Mouse (Mus musculus): ENCODE measurements at regions not wholly inside any gene's neighbourhood (a gene's known extent, or its start where the extent isn't known, plus 50 kb on each side); places are given as distances from the start of the nearest gene placed in this dataset.

DNA sequence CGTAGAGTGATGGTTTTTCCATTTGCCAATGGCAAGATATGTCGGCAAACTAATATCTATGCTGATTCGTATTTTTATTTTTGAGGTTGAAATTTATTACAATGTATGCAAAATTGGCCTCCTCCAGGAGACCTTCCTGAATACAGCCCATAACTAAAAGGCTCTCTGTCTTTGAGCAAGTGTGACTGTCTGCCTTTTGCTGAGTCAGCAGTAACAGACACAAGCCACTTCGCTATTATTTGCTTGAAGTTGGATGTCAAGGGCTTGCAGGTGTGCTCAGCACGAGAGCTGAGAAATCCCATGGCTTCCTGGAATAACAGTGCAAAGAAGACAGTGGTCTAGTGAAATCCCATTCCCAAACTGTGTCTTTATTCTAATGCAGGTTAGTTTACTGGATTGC lies 56.9 kb downstream of the Dmrt2 start:
- no peaks in the 10 kb centered on the region for H3K9me3 ChIP-seq
- no peak overlapping the region for H3K4me3 ChIP-seq (replicated peaks)
- no peaks in the 10 kb centered on the region for H3K36me3 ChIP-seq
- ATAC-seq = no peak
- H3K27ac ChIP-seq = no peak overlapping the region
- no peaks in the 10 kb centered on the region for H3K27me3 ChIP-seq (replicated peaks)
- H3K9ac ChIP-seq = no peak overlapping the region
- WGBS = 88% methylated on average over 5 of the region's 5 CpGs
- H3K4me2 ChIP-seq (replicated peaks) = no peak overlapping the region
- H3K4me1 ChIP-seq (replicated peaks) = no peaks in the 10 kb centered on the region

DNA sequence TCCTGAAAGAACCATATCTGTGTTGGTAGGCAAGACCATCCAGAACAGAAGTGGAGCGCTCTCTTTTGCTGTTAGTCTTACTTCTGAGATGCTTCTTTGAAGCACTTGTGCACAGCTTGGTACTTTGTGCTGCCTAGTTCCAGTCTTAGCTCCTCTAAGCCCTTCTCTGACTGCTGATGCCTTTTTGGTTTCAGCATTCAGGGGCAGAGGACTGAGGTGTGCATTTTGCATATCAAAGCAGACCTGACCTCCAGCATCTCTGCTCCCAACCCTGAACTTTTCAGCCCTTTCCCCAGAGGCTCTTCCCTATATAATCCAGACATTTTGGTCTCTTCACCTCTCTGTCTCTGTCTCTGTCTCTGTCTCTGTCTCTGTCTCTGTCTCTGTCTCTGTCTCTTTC lies 57.4 kb downstream of the Dmrt2 start:
- H3K4me3 ChIP-seq (replicated peaks) = no peak overlapping the region
- H3K9me3 ChIP-seq = no peaks in the 10 kb centered on the region
- H3K27ac ChIP-seq = no peak overlapping the region
- 90% methylated on average over 1 of the region's 1 CpGs for WGBS
- H3K36me3 ChIP-seq = no peaks in the 10 kb centered on the region
- no peak for ATAC-seq
- no peak overlapping the region for H3K9ac ChIP-seq
- no peaks in the 10 kb centered on the region for H3K4me1 ChIP-seq (replicated peaks)
- no peak overlapping the region for H3K4me2 ChIP-seq (replicated peaks)
- no peaks in the 10 kb centered on the region for H3K27me3 ChIP-seq (replicated peaks)

DNA sequence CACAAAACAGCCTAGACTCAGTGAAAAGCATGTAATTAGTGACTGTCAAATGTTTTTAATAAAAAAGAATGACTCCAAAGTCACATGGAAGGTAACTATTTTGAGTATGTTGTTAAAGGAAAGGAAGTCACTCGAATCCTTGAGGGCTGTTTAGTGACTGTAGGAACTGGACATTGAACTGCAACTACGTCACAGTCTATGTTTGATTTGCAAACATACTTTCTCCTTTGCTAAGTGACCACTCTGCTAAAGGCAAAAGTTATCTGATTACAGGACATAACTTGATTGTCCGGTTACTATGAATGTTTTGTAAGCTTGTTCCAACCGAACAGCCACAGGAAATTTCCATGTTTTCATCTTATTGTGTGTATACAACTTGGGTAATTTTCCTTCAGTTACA lies 106.2 kb downstream of the Dmrt2 start:
- Histone ChIP-seq H3K4me3 (replicated peaks) (no peak overlapping the region), H3K4me1 (replicated peaks) (0 out of 2 replicates have a peak, but pooled peaks cover 5% of the 10 kb centered on the region), H3K27me3 (replicated peaks) (no peaks in the 10 kb centered on the region), H3K36me3 (no peaks in the 10 kb centered on the region), H3K9me3 (no peaks in the 10 kb centered on the region), H3K9ac (no peak overlapping the region), H3K4me2 (replicated peaks) (no peak overlapping the region), H3K27ac (no peak overlapping the region)
- 64% methylated on average over 4 of the region's 4 CpGs for WGBS
- no peak for ATAC-seq

DNA sequence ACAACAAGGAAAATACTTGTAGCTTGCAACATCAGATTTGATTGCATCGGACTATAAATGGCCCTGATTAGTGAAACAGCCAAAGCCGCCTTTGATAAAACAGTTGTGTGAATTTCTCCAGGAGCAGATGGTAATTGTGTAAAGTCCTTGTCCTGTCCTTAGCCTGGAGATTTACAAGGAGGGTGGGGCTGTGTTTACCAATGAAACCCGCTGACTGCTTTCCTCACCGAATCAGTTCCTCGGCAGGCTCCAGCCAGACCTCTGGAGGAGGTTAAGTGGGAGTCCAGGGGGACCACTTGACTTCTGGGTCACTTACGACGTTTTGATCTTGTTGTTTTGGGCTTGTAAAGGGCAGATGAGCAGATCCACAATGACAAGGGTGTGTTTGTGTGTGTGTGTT lies 107.1 kb downstream of the Dmrt2 start:
- no peaks in the 10 kb centered on the region for H3K9me3 ChIP-seq
- H3K27ac ChIP-seq = no peak overlapping the region
- WGBS = 23% methylated on average over 7 of the region's 7 CpGs
- H3K27me3 ChIP-seq (replicated peaks) = no peaks in the 10 kb centered on the region
- H3K36me3 ChIP-seq = no peaks in the 10 kb centered on the region
- peak; percentile 77 for ATAC-seq
- no peak overlapping the region for H3K4me3 ChIP-seq (replicated peaks)
- H3K9ac ChIP-seq = no peak overlapping the region
- no peak overlapping the region for H3K4me2 ChIP-seq (replicated peaks)
- 0 out of 2 replicates have a peak, but pooled peaks cover 5% of the 10 kb centered on the region for H3K4me1 ChIP-seq (replicated peaks)

DNA sequence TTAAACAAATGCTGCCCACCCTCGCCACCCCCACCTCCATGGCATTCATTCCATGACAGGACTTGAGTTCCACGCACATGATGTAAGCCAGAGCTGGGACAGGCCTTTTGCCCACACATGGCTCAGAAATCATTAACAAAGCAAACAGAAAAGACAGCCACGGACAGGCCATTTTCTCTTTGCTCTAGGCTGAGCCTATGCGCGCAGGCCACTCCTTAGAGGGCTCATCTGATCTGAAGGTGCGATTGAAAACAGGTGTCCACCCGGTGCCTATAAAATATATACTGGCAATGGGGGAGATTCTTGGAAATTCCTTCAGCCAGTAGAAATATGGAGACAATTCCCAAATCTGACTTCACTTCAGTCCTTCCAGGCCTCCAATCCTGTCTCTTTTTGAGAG lies 109.1 kb downstream of the Dmrt2 start:
- Histone ChIP-seq H3K9me3 (no peaks in the 10 kb centered on the region), H3K4me1 (replicated peaks) (0 out of 2 replicates have a peak, but pooled peaks cover 5% of the 10 kb centered on the region), H3K27ac (no peak overlapping the region), H3K36me3 (no peaks in the 10 kb centered on the region), H3K4me2 (replicated peaks) (no peak overlapping the region), H3K4me3 (replicated peaks) (no peak overlapping the region), H3K27me3 (replicated peaks) (no peaks in the 10 kb centered on the region), H3K9ac (no peak overlapping the region)
- ATAC-seq = no peak
- 47% methylated on average over 7 of the region's 7 CpGs for WGBS

DNA sequence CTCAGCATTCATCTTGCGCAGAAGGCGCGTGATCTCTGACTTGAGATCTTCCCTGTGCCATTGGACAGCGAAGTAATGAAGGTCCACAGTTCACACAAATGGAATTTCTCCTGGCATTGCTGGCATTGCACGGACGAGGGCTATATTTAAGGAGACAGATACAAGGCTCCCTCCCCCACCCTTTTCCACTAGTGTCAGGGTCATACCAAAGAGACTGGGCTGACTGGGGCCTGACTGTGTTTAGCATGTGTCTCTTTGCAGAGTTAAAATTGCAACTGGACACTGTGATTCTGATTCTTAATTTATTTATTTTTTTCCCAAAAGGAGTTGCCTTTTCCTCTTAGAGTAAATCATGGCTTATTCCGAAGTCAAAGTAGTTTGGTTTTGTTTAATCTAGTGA lies 130.5 kb downstream of the Dmrt2 start:
- no peak overlapping the region for H3K9ac ChIP-seq
- H3K9me3 ChIP-seq = no peaks in the 10 kb centered on the region
- no peaks in the 10 kb centered on the region for H3K27me3 ChIP-seq (replicated peaks)
- no peaks in the 10 kb centered on the region for H3K36me3 ChIP-seq
- no peak overlapping the region for H3K4me3 ChIP-seq (replicated peaks)
- H3K4me2 ChIP-seq (replicated peaks) = no peak overlapping the region
- no peak for ATAC-seq
- 70% methylated on average over 7 of the region's 7 CpGs for WGBS
- H3K27ac ChIP-seq = no peak overlapping the region
- no peaks in the 10 kb centered on the region for H3K4me1 ChIP-seq (replicated peaks)

DNA sequence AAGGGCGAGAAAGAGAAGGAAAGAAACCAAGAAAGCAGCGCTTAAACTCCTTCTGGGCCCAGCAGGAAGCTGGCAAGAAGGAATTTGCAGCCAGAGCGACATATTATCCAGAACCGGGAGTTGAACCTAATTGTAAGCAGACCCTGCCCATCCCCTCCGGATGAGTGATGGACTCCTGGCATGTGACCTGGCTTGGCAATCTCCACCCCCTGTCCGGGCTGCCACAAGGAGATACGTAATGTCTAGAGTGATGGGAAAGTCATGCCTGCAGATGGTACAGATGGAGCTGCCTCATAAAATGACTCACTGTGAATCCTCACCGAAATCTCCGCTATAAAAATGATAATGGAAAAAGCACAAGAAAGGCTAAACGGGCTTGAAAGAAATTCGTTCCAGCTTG lies 133.1 kb downstream of the Dmrt2 start:
- Histone ChIP-seq H3K4me3 (replicated peaks) (no peak overlapping the region), H3K27ac (no peak overlapping the region), H3K9ac (no peak overlapping the region), H3K36me3 (no peaks in the 10 kb centered on the region), H3K9me3 (no peaks in the 10 kb centered on the region), H3K27me3 (replicated peaks) (no peaks in the 10 kb centered on the region), H3K4me1 (replicated peaks) (no peaks in the 10 kb centered on the region), H3K4me2 (replicated peaks) (no peak overlapping the region)
- no peak for ATAC-seq
- WGBS = 71% methylated on average over 11 of the region's 11 CpGs

DNA sequence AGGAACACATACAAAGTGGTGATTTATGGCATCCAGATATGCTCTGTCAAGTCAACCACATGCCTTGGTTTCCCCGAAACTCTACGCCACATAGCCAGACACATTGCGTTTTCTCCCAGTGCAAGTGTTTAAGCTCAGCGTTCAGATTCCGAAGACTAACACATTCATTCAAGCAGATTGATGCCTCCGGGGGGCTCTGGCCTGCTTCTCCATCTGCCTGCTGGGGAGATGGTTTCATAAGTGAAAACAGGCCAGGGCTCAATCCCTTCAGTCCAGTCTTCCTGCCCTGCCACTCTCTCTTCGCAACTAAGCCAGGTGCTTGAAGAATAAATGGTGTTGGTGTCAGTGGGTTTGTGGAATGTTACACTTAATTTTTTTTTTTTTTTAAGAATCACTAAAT lies 141.4 kb downstream of the Dmrt2 start:
- H3K9me3 ChIP-seq = no peaks in the 10 kb centered on the region
- H3K4me3 ChIP-seq (replicated peaks) = no peak overlapping the region
- no peaks in the 10 kb centered on the region for H3K4me1 ChIP-seq (replicated peaks)
- no peak overlapping the region for H3K9ac ChIP-seq
- no peaks in the 10 kb centered on the region for H3K27me3 ChIP-seq (replicated peaks)
- no peaks in the 10 kb centered on the region for H3K36me3 ChIP-seq
- ATAC-seq = no peak
- no peak overlapping the region for H3K27ac ChIP-seq
- no peak overlapping the region for H3K4me2 ChIP-seq (replicated peaks)
- WGBS = 89% methylated on average over 7 of the region's 7 CpGs

DNA sequence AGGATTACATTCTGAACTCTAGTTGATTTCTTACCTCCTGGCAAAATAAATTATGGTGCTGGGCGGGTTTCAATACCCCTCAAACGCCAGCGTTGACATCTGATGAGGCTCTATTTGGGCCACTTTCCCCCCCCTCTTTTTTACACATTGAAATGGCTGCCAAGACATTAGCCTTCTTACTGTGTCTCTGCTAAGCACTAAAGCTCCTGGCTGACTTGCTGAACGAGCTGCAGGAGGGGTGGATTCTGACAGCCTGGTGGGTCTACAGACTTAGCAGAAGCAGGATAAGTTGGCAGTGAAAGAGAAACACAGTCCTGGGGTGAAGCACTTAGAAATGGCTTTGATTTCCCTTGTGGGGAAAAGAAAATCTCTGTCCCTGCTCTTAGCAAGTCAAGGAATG lies 172.9 kb downstream of the Dmrt2 start:
- no peak for ATAC-seq
- 58% methylated on average over 4 of the region's 4 CpGs for WGBS
- H3K27ac ChIP-seq = no peak overlapping the region

DNA sequence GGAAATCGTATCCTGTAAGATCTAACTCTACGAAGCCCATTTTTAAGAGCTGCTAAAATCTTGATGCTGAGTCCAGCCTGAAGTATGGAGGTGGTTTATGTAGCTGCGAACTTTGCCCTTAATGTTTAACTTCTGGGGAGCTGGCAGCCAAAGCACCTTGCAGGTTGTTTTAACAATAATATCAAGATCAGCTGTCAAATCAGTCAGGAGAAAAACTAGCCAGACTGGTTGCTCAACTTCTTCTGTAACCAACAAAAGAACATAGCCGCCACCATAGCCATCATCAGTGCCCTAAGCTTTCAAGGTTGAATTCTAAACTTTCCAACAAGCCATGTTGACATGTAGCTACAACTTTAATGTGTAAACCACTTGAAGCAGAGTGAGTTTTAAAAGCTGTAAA lies 184.1 kb downstream of the Dmrt2 start:
- H3K27me3 ChIP-seq (replicated peaks) = no peaks in the 10 kb centered on the region
- no peak overlapping the region for H3K4me3 ChIP-seq (replicated peaks)
- H3K4me1 ChIP-seq (replicated peaks) = no peaks in the 10 kb centered on the region
- H3K9me3 ChIP-seq = no peaks in the 10 kb centered on the region
- H3K9ac ChIP-seq = no peak overlapping the region
- peak; percentile 91 for ATAC-seq
- peak overlapping the region; percentile 42; the same call in 1 of the 2 replicates for H3K27ac ChIP-seq
- H3K36me3 ChIP-seq = no peaks in the 10 kb centered on the region
- no peak overlapping the region for H3K4me2 ChIP-seq (replicated peaks)
- WGBS = 19% methylated on average over 4 of the region's 4 CpGs

More for the DNA sequence above, 172.9 kb downstream of the Dmrt2 start:
- no peaks in the 10 kb centered on the region for H3K4me1 ChIP-seq (replicated peaks)
- no peaks in the 10 kb centered on the region for H3K36me3 ChIP-seq
- no peak overlapping the region for H3K4me2 ChIP-seq (replicated peaks)
- H3K9me3 ChIP-seq = no peaks in the 10 kb centered on the region
- no peak overlapping the region for H3K9ac ChIP-seq
- H3K27me3 ChIP-seq (replicated peaks) = no peaks in the 10 kb centered on the region
- H3K4me3 ChIP-seq (replicated peaks) = no peak overlapping the region

DNA sequence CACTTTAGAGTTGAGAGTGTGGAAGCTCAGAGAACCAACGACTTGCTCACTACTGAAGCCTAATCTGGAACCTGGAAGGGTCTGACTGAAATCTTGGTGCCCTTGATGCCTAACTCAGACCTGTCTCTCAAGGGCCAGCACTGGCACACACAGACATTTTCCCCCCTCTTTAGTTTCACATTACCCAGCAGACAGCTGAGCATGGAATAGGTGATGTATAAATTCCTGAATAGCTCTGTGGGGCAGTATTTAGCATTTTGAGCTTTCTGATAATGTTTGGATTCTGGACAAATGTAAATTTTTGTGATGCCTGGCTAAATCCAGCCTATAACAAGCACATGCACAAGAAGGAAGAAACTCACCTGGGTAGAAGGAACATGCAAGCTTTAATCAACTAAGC lies 191.1 kb downstream of the Dmrt2 start:
- WGBS = 53% methylated on average over 1 of the region's 1 CpGs
- Histone ChIP-seq H3K27ac (no peak overlapping the region), H3K9me3 (no peaks in the 10 kb centered on the region), H3K36me3 (no peaks in the 10 kb centered on the region), H3K27me3 (replicated peaks) (no peaks in the 10 kb centered on the region), H3K4me1 (replicated peaks) (no peaks in the 10 kb centered on the region), H3K4me2 (replicated peaks) (no peak overlapping the region), H3K4me3 (replicated peaks) (no peak overlapping the region), H3K9ac (no peak overlapping the region)
- ATAC-seq = no peak

DNA sequence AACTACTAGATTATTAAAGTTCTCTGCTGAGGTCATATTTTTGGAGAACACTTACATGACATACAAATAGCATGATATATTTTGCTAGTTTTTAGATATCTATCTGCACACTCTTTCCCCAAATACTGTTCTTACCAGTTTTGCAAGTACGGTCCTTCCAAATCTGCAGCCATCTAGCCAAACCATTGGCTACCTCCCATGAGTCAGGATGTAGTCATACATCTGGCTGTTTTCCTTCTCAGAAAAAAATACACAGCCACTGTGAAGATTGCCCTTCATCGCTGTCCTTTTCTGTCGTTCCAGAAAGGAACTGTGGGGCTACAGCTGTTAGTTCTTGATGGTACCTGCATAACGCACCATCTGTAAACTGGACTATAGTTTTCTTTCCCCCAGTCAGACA lies 234.5 kb downstream of the Dmrt2 start:
- Histone ChIP-seq H3K27ac (no peak overlapping the region), H3K4me1 (replicated peaks) (no peaks in the 10 kb centered on the region), H3K27me3 (replicated peaks) (no peaks in the 10 kb centered on the region), H3K4me2 (replicated peaks) (no peak overlapping the region), H3K9ac (no peak overlapping the region), H3K4me3 (replicated peaks) (no peak overlapping the region), H3K36me3 (no peaks in the 10 kb centered on the region), H3K9me3 (no peaks in the 10 kb centered on the region)
- no peak for ATAC-seq
- 91% methylated on average over 4 of the region's 4 CpGs for WGBS

DNA sequence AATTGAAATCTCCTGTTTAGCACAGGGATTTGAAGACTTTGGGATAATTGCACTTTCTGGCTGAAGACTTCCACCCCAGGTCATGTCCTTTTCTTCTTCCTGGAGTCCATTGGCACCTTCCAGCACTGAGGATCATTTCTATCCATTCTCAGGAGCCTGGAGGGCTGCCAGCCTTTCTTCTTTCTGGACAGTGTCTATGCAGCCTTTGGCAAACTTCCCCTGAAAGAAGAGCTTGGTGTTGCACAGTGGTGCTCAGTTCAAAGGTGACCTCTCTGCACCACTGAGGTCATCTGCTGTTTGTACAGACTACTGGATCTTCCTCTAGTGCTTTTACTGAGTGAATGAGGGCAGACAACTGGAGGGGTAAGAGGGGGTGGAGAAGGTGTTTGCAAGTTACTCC lies 249.8 kb downstream of the Dmrt2 start:
- no peak overlapping the region for H3K4me3 ChIP-seq (replicated peaks)
- no peak overlapping the region for H3K4me2 ChIP-seq (replicated peaks)
- 0 out of 2 replicates have a peak, but pooled peaks cover 6% of the 10 kb centered on the region for H3K4me1 ChIP-seq (replicated peaks)
- H3K9ac ChIP-seq = no peak overlapping the region
- no peak for ATAC-seq
- H3K27ac ChIP-seq = no peak overlapping the region
- H3K27me3 ChIP-seq (replicated peaks) = no peaks in the 10 kb centered on the region
- no peaks in the 10 kb centered on the region for H3K9me3 ChIP-seq
- no peaks in the 10 kb centered on the region for H3K36me3 ChIP-seq

DNA sequence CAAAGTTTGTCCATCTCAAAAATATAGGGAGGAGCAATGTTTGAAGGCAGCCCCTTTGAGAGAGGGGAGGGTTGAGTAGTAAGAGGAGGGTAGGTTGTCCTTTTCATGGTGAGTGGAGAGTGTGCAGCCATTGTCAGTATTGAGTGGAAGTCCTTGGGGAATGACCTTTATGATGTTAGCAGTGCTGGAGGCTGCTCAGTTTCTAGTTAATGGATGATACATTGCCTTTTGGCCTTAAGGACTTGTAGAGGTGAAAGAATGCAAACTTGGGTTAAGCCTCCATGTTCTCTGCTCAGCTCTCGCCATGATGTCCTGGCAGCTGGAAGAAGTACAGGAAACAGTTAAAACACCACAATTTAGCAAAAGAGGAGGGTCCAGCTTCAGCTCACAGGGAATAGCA lies 250.6 kb downstream of the Dmrt2 start:
- H3K4me3 ChIP-seq (replicated peaks) = no peak overlapping the region
- H3K9me3 ChIP-seq = no peaks in the 10 kb centered on the region
- ATAC-seq = no peak
- WGBS = 86% methylated on average over 1 of the region's 1 CpGs
- no peak overlapping the region for H3K4me2 ChIP-seq (replicated peaks)
- H3K27ac ChIP-seq = no peak overlapping the region
- 0 out of 2 replicates have a peak, but pooled peaks cover 6% of the 10 kb centered on the region for H3K4me1 ChIP-seq (replicated peaks)
- no peaks in the 10 kb centered on the region for H3K36me3 ChIP-seq
- no peak overlapping the region for H3K9ac ChIP-seq
- no peaks in the 10 kb centered on the region for H3K27me3 ChIP-seq (replicated peaks)
